Mouse (Mus musculus): Measurements from ENCODE around the gene Efcab6. TPM values are rescaled to one million over a fixed set of nuclear protein-coding genes. Genes with fewer than 3 reads are reported as not detected.
A peak's percentile ranks its signal among the peaks of the same experiment; 100 is the strongest.

Gene Efcab6
- polyA plus RNA-seq, 1 experiment = 0.34 TPM

DNA sequence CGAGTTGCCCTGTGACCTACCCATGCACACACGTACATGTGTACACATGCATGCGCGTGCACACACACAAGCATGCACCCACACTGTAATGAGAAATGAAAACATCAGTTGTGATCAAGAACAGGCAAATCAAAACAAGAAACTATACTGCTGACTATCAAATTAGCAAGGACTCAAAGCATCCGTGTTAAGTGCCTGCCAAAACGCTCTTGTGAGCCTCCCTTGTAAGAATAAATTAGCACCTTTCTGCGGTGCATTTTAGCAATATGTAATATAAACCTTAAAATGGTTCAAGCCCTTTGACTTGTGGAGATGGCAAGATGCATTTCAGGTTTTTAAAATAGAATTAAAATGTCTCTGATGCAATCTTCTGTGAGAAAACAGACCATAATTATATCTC is 108.2 kb downstream of the Efcab6 start:
- TF ChIP-seq CTCF (conservative IDR thresholded peaks at IDR 0.05; ENCODE audit: insufficient read depth, insufficient read length, low read depth, low read length) = no peak
- no peak for TF ChIP-seq POLR2A (IDR thresholded peaks at IDR 0.05; ENCODE audit: low read depth, low read length)
- no peaks in the 10 kb centered on the region for H3K4me1 ChIP-seq (ENCODE audit: control insufficient read depth, insufficient read depth, low read length)
- DNase-seq = no peak
- no peaks in the 10 kb centered on the region for H3K36me3 ChIP-seq (ENCODE audit: control insufficient read depth, insufficient read depth, low read length)
- no peaks in the 10 kb centered on the region for H3K27me3 ChIP-seq (replicated peaks; ENCODE audit: control insufficient read depth, insufficient read depth, low read length)
- WGBS = 86% methylated on average over 7 of the region's 7 CpGs
- no peak overlapping the region for H3K4me3 ChIP-seq (ENCODE audit: insufficient read depth, low read depth, low read length)
- no peak overlapping the region for H3K27ac ChIP-seq (ENCODE audit: insufficient read depth, low read depth, low read length)

DNA sequence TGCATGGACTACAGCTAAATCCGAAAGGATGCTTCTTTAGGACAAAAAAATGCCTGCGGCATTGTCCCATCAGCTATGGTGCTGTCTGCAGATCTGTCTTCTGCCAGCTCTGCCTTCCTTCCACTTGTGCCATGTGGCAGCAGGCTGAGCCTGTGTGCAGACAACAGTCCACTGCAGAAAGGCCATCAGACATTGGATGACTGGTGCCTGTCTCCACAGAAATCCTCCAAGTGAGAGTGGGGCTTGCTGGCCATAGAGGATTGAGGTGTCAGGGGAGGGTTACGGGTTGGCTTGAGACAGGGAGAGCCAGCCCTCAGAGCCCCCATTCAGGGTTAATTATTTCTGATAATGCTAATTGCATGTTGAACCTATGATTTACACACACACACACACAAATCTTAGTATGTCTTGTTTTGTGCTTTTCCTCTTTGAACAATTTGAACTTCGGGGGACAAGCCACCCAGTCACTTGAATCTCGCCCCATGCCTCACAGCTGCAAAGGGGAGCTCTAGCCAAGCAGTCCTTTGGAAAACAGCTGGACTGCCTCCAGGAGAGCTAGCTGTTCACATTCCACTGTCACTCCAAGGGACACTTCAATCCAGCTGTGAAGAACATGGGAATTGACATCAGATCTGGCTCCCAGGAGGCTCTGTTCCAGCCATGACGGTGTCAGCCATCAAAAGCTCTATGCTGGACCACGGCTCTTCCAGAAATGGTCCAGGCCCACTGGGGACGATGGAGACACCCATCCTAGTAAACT is 109.1 kb downstream of the Efcab6 start:
- TF ChIP-seq POLR2A (IDR thresholded peaks at IDR 0.05; ENCODE audit: low read depth, low read length) (no peak), CTCF (conservative IDR thresholded peaks at IDR 0.05; ENCODE audit: insufficient read depth, insufficient read length, low read depth, low read length) (no peak)
- 71% methylated on average over 8 of the region's 8 CpGs for WGBS
- no peak for DNase-seq

DNA sequence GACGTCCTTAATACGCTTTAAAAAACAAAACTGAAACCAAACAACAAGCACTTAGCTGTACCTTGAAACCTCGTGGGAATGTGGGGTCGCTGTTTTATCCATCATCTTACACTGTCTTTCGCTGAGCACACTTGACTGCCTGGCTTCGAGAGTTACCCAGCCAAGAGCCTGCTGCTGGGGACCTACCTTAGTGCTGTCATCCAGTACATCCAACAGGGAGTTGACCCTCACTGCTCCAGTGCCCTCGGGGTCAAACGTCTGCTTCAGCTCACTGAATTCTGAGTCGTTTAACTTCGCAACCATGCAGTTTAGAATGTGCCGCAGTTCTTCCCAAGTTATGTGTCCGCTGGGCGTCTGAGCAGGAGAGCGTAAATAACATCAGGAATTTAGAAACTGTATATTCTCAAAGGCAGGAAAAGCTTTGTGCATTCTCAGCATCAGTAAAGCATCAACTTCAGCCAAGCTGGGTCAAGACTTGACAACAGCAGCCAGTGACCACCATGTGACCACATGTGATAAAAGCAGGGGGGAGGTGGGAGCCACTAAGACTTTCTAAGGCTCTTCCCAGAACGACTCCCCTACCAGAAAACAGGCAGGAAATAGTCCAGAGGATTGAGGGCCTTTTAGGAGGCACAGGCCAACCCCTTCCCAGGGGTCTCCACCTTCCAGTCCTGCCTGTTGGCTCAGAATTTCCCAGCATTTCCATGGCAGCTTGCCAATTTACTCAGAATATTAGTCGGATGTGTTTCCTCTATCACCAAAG is 115.3 kb downstream of the Efcab6 start:
- DNase-seq = peak; percentile 21
- Histone ChIP-seq H3K4me1 (ENCODE audit: control insufficient read depth, insufficient read depth, low read length) (no peaks in the 10 kb centered on the region), H3K27me3 (replicated peaks; ENCODE audit: control insufficient read depth, insufficient read depth, low read length) (no peaks in the 10 kb centered on the region), H3K27ac (ENCODE audit: insufficient read depth, low read depth, low read length) (no peak overlapping the region), H3K36me3 (ENCODE audit: control insufficient read depth, insufficient read depth, low read length) (no peaks in the 10 kb centered on the region), H3K4me3 (ENCODE audit: insufficient read depth, low read depth, low read length) (no peak overlapping the region)
- 16% methylated on average over 16 of the region's 16 CpGs for WGBS
- TF ChIP-seq POLR2A (IDR thresholded peaks at IDR 0.05; ENCODE audit: low read depth, low read length) (no peak), CTCF (conservative IDR thresholded peaks at IDR 0.05; ENCODE audit: insufficient read depth, insufficient read length, low read depth, low read length) (no peak)

More for the DNA sequence above, 109.1 kb downstream of the Efcab6 start:
- Histone ChIP-seq H3K36me3 (ENCODE audit: control insufficient read depth, insufficient read depth, low read length) (no peaks in the 10 kb centered on the region), H3K4me1 (ENCODE audit: control insufficient read depth, insufficient read depth, low read length) (no peaks in the 10 kb centered on the region), H3K27ac (ENCODE audit: insufficient read depth, low read depth, low read length) (no peak overlapping the region), H3K4me3 (ENCODE audit: insufficient read depth, low read depth, low read length) (no peak overlapping the region), H3K27me3 (replicated peaks; ENCODE audit: control insufficient read depth, insufficient read depth, low read length) (no peaks in the 10 kb centered on the region)

DNA sequence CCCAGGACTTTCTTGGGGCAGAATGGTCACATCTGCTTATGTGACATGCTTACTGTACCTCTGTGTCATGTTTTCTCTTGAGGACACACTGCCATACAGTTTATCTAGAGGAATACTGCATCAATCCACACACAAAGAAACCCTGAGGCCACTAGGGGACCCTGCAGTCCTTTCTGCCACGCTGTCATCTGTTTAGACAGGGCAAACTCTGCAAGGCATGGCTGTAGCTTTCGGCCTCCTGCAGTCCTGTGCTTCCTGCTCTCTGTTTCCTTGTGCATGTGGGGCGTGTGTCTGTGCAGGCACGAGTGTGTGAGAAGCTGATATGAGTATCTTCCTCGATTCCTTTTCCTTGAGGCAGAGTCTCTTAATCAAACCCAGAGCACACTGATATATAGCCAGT is 125.5 kb downstream of the Efcab6 start:
- TF ChIP-seq POLR2A (IDR thresholded peaks at IDR 0.05; ENCODE audit: low read depth, low read length) (no peak), CTCF (conservative IDR thresholded peaks at IDR 0.05; ENCODE audit: insufficient read depth, insufficient read length, low read depth, low read length) (no peak)
- WGBS = 25% methylated on average over 5 of the region's 5 CpGs
- no peaks in the 10 kb centered on the region for H3K27me3 ChIP-seq (replicated peaks; ENCODE audit: control insufficient read depth, insufficient read depth, low read length)
- H3K4me3 ChIP-seq (ENCODE audit: insufficient read depth, low read depth, low read length) = no peak overlapping the region
- H3K36me3 ChIP-seq (ENCODE audit: control insufficient read depth, insufficient read depth, low read length) = no peaks in the 10 kb centered on the region
- H3K4me1 ChIP-seq (ENCODE audit: control insufficient read depth, insufficient read depth, low read length) = no peaks in the 10 kb centered on the region
- no peak for DNase-seq
- H3K27ac ChIP-seq (ENCODE audit: insufficient read depth, low read depth, low read length) = no peak overlapping the region

DNA sequence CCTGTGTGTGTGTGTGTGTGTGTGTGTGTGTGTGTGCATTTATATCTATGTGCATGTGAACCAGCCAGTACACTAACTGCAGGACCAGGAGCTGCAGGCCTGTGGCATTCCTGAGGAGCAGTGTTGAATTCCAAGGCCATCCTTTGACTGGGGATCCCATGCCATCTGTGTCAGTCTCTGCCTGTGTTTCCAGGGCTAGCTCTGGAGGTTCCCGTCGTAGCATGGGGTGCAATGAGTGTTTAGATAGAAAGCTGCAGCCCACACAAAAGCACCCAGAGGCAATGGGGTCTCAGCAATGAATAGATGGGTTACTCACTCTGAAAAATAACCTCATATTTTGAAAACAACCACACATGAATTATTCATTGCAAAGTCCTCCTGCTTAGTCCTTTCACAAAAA is 126.7 kb downstream of the Efcab6 start:
- no peaks in the 10 kb centered on the region for H3K4me1 ChIP-seq (ENCODE audit: control insufficient read depth, insufficient read depth, low read length)
- no peak overlapping the region for H3K4me3 ChIP-seq (ENCODE audit: insufficient read depth, low read depth, low read length)
- DNase-seq = no peak
- H3K27me3 ChIP-seq (replicated peaks; ENCODE audit: control insufficient read depth, insufficient read depth, low read length) = no peaks in the 10 kb centered on the region
- 88% methylated on average over 2 of the region's 2 CpGs for WGBS
- no peaks in the 10 kb centered on the region for H3K36me3 ChIP-seq (ENCODE audit: control insufficient read depth, insufficient read depth, low read length)
- no peak overlapping the region for H3K27ac ChIP-seq (ENCODE audit: insufficient read depth, low read depth, low read length)
- TF ChIP-seq POLR2A (IDR thresholded peaks at IDR 0.05; ENCODE audit: low read depth, low read length) (no peak), CTCF (conservative IDR thresholded peaks at IDR 0.05; ENCODE audit: insufficient read depth, insufficient read length, low read depth, low read length) (no peak)

DNA sequence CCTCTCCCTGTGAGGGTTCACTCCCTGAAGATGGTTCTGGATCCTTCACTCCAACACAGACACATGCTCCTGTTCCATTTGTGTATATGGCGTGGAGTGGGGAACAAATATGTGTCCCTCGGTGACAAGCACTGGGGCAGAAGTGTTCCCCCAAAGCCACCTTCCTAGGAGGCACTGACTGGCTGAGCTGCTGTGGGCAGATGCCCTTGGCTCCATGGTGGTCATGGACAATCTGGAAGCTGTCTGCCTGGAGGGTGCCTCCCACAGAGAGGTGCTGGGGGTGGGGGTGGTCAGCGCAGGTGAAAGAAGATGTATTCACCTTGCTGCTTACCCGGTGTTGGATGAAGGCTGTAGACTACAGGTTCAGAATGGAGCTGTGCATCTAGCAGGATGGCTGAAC is 128.7 kb downstream of the Efcab6 start:
- Histone ChIP-seq H3K27me3 (replicated peaks; ENCODE audit: control insufficient read depth, insufficient read depth, low read length) (no peaks in the 10 kb centered on the region), H3K36me3 (ENCODE audit: control insufficient read depth, insufficient read depth, low read length) (no peaks in the 10 kb centered on the region), H3K4me1 (ENCODE audit: control insufficient read depth, insufficient read depth, low read length) (no peaks in the 10 kb centered on the region), H3K27ac (ENCODE audit: insufficient read depth, low read depth, low read length) (no peak overlapping the region), H3K4me3 (ENCODE audit: insufficient read depth, low read depth, low read length) (no peak overlapping the region)
- no peak for TF ChIP-seq CTCF (conservative IDR thresholded peaks at IDR 0.05; ENCODE audit: insufficient read depth, insufficient read length, low read depth, low read length)
- TF ChIP-seq POLR2A (IDR thresholded peaks at IDR 0.05; ENCODE audit: low read depth, low read length) = no peak
- 90% methylated on average over 4 of the region's 4 CpGs for WGBS
- DNase-seq = no peak

DNA sequence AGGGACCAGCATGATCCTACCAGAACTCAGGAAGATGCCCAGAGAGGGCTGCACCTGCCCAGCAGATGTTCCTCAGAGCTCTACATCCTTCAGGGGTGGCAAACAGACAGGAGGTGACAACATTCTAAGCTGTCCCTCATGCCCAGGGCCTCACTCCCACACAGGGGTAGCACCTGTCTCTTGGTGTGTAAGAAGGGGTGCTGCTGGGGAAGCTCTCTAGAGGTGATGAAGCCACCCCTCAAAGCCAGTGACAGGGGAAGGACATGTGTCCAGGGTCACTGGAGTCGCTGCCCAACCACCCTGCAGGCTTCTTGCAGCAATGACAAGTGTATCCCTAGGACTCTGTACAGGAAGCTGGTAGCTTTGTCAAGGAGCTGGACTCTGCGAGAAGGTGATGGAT is 130.4 kb downstream of the Efcab6 start:
- H3K27me3 ChIP-seq (replicated peaks; ENCODE audit: control insufficient read depth, insufficient read depth, low read length) = no peaks in the 10 kb centered on the region
- no peak overlapping the region for H3K4me3 ChIP-seq (ENCODE audit: insufficient read depth, low read depth, low read length)
- TF ChIP-seq CTCF (conservative IDR thresholded peaks at IDR 0.05; ENCODE audit: insufficient read depth, insufficient read length, low read depth, low read length) (no peak), POLR2A (IDR thresholded peaks at IDR 0.05; ENCODE audit: low read depth, low read length) (no peak)
- no peaks in the 10 kb centered on the region for H3K4me1 ChIP-seq (ENCODE audit: control insufficient read depth, insufficient read depth, low read length)
- 49% methylated on average over 2 of the region's 2 CpGs for WGBS
- no peak overlapping the region for H3K27ac ChIP-seq (ENCODE audit: insufficient read depth, low read depth, low read length)
- no peaks in the 10 kb centered on the region for H3K36me3 ChIP-seq (ENCODE audit: control insufficient read depth, insufficient read depth, low read length)
- DNase-seq = no peak

All from kidney, adult 2 months (tissue).